ENCODE assay signal across 16 mouse cellular contexts in genomic region chr11:40835393-40835792, GRCm38 (mm10).
"Had no signal": no experiment of that assay in that cellular context is flagged by ENCODE, and none has a peak within 500 bp of the region (broad histone marks: within the 10 kb centered on the region; RNA-seq: fewer than 3 reads in every experiment).

No protein-coding gene starts in this region.

- H3K27ac ChIP-seq: limb, embryonic 13.5 days; liver, embryonic 15.5 days; midbrain, embryonic 10.5 days; midbrain, embryonic 15.5 days; neural tube, embryonic 13.5 days had no signal

- H3K9me3 ChIP-seq: limb, embryonic 13.5 days; liver, embryonic 15.5 days; midbrain, embryonic 10.5 days; midbrain, embryonic 15.5 days; neural tube, embryonic 13.5 days had no signal

- ATAC-seq: lung, postnatal 0 days; midbrain, embryonic 15.5 days had no signal

- H3K4me1 ChIP-seq: limb, embryonic 13.5 days; liver, embryonic 15.5 days; midbrain, embryonic 10.5 days; midbrain, embryonic 15.5 days; neural tube, embryonic 13.5 days had no signal

- H3K27me3 ChIP-seq: limb, embryonic 13.5 days; liver, embryonic 15.5 days; midbrain, embryonic 15.5 days; neural tube, embryonic 13.5 days had no signal

- H3K4me2 ChIP-seq: limb, embryonic 13.5 days; liver, embryonic 11.5 days; liver, embryonic 15.5 days; midbrain, embryonic 15.5 days; neural tube, embryonic 13.5 days had no signal

- H3K36me3 ChIP-seq: limb, embryonic 13.5 days; liver, embryonic 15.5 days; midbrain, embryonic 10.5 days; midbrain, embryonic 15.5 days; neural tube, embryonic 13.5 days had no signal

- H3K9ac ChIP-seq: limb, embryonic 13.5 days; liver, embryonic 15.5 days; midbrain, embryonic 15.5 days; neural tube, embryonic 13.5 days had no signal

- DNase-seq: kidney, postnatal 25 days; left cerebral cortex, postnatal 4 days; lung, adult 2 months; lung, postnatal 36 days; retina, postnatal 1 day; right cerebral cortex, postnatal 4 days; spleen, adult 18-20 months; thymus, adult 18-20 months; thymus, postnatal 14 days had no signal

- H3K4me3 ChIP-seq: limb, embryonic 13.5 days; liver, embryonic 15.5 days; midbrain, embryonic 10.5 days; midbrain, embryonic 15.5 days; neural tube, embryonic 13.5 days had no signal
